Mouse (Mus musculus): Measurements from ENCODE around the gene Paox. TPM values are rescaled to one million over a fixed set of nuclear protein-coding genes. Genes with fewer than 3 reads are reported as not detected.

The Paox gene
- polyA plus RNA-seq, 1 experiment from 2014 or later, result 21.7 TPM

GRCm38 (mm10) chr7:140082242-140082678 lies 33.3 kb upstream of the Paox start, which contains the start of gene Caly:
Gene Caly (minus strand): TSS chr7:140082548.
- 0 out of 2 replicates have a peak within 1 kb of the TSS, but pooled peaks have one; percentile 15 for H3K4me3 ChIP-seq (ENCODE audit: low read depth, low read length)
- H3K27me3 ChIP-seq (ENCODE audit: control insufficient read depth, insufficient read depth, low read length), result peaks cover 24% of the 10 kb centered on the region
- no peak within 1 kb of the TSS; the same call in 1 of the 2 replicates for H3K4me2 ChIP-seq (ENCODE audit: low read depth, low read length)
- no peak within 1 kb of the TSS; the same call in 1 of the 2 replicates for H3K9ac ChIP-seq (replicated peaks; ENCODE audit: low read length)
- no peak within 1 kb of the TSS for H3K27ac ChIP-seq (replicated peaks; ENCODE audit: low read depth, low read length)
- peak; percentile 81 for DNase-seq (ENCODE audit: low spot score)
- H3K36me3 ChIP-seq (replicated peaks; ENCODE audit: control insufficient read depth, insufficient read depth, low read depth, low read length), result no peaks in the 10 kb centered on the region
- no peaks in the 10 kb centered on the region for H3K9me3 ChIP-seq (replicated peaks; ENCODE audit: control insufficient read depth, low read length)
- 0 out of 2 replicates have a peak, but pooled peaks cover 3% of the 10 kb centered on the region for H3K4me1 ChIP-seq (ENCODE audit: control insufficient read depth, insufficient read depth, low read length)
- peak; percentile 53 for ATAC-seq (replicated peaks; ENCODE audit: insufficient number of reproducible peaks, low FRiP score, low TSS enrichment, low read depth)
- 9% methylated on average over 18 of the region's 18 CpGs for WGBS

- DNase-seq (ENCODE audit: low spot score) (no peak), ATAC-seq (replicated peaks; ENCODE audit: insufficient number of reproducible peaks, low FRiP score, low TSS enrichment, low read depth) (no peak)
- Histone ChIP-seq H3K9me3 (replicated peaks; ENCODE audit: control insufficient read depth, low read length) (no peaks in the 10 kb centered on the region), H3K27ac (replicated peaks; ENCODE audit: low read depth, low read length) (no peak overlapping the region), H3K4me2 (ENCODE audit: low read depth, low read length) (no peak overlapping the region), H3K36me3 (replicated peaks; ENCODE audit: control insufficient read depth, insufficient read depth, low read depth, low read length) (no peaks in the 10 kb centered on the region), H3K4me1 (ENCODE audit: control insufficient read depth, insufficient read depth, low read length) (no peaks in the 10 kb centered on the region), H3K4me3 (ENCODE audit: low read depth, low read length) (no peak overlapping the region), H3K9ac (replicated peaks; ENCODE audit: low read length) (no peak overlapping the region), H3K27me3 (ENCODE audit: control insufficient read depth, insufficient read depth, low read length) (no peaks in the 10 kb centered on the region)
- 78% methylated on average over 10 of the region's 10 CpGs for WGBS
Measured at GRCm38 (mm10) chr7:140090601-140091000, 25.0 kb upstream of the Paox start.

DNA sequence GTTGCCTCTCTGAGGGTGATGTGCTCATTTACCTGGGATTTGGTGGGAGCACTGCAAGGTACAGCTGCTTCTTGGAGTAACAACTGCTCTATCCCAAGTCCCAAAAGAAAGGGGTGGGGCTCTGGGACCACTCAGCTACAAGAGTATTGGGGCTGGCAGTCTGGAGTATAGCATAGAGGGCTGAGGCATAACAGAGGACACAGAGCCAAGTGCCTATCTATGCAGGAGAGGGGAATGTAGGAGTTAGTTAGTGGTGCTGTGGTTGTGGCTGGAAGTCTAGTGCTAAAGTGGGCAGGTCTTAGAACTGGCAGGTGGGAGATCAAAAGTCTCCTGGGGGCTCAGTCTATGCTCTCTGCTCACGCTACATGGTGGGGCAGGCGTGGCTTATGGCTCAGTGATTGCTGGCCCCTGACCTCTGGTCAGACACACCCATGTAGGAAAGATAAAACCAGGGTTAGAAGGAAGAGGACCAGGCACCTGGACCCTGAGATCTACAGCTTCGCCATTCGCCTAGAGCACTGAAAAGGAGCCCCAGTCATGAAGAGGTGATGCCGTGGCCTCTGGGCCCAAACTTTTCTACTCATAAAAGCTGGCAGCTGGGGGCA lies 22.6 kb upstream of the Paox start, which contains the start of gene Prap1:
Gene Prap1, plus strand, starts transcription at position 472 of the 605 bp plus-strand sequence.
- DNase-seq (ENCODE audit: low spot score) (no peak), ATAC-seq (replicated peaks; ENCODE audit: insufficient number of reproducible peaks, low FRiP score, low TSS enrichment, low read depth) (no peak)
- Histone ChIP-seq H3K36me3 (replicated peaks; ENCODE audit: control insufficient read depth, insufficient read depth, low read depth, low read length) (no peaks in the 10 kb centered on the region), H3K9me3 (replicated peaks; ENCODE audit: control insufficient read depth, low read length) (no peaks in the 10 kb centered on the region), H3K4me2 (ENCODE audit: low read depth, low read length) (no peak within 1 kb of the TSS), H3K4me3 (ENCODE audit: low read depth, low read length) (no peak within 1 kb of the TSS), H3K27ac (replicated peaks; ENCODE audit: low read depth, low read length) (no peak within 1 kb of the TSS), H3K9ac (replicated peaks; ENCODE audit: low read length) (no peak within 1 kb of the TSS), H3K4me1 (ENCODE audit: control insufficient read depth, insufficient read depth, low read length) (no peaks in the 10 kb centered on the region), H3K27me3 (ENCODE audit: control insufficient read depth, insufficient read depth, low read length) (no peaks in the 10 kb centered on the region)
- 72% methylated on average over 5 of the region's 5 CpGs for WGBS

- DNase-seq (ENCODE audit: low spot score) (no peak), ATAC-seq (replicated peaks; ENCODE audit: insufficient number of reproducible peaks, low FRiP score, low TSS enrichment, low read depth) (no peak)
- Histone ChIP-seq H3K9me3 (replicated peaks; ENCODE audit: control insufficient read depth, low read length) (no peaks in the 10 kb centered on the region), H3K36me3 (replicated peaks; ENCODE audit: control insufficient read depth, insufficient read depth, low read depth, low read length) (no peaks in the 10 kb centered on the region), H3K4me1 (ENCODE audit: control insufficient read depth, insufficient read depth, low read length) (no peaks in the 10 kb centered on the region), H3K27me3 (ENCODE audit: control insufficient read depth, insufficient read depth, low read length) (no peaks in the 10 kb centered on the region), H3K27ac (replicated peaks; ENCODE audit: low read depth, low read length) (no peak overlapping the region), H3K9ac (replicated peaks; ENCODE audit: low read length) (no peak overlapping the region), H3K4me2 (ENCODE audit: low read depth, low read length) (no peak overlapping the region), H3K4me3 (ENCODE audit: low read depth, low read length) (no peak overlapping the region)
- 59% methylated on average over 5 of the region's 5 CpGs for WGBS
Measured at GRCm38 (mm10) chr7:140094954-140095353, 20.6 kb upstream of the Paox start.

DNA sequence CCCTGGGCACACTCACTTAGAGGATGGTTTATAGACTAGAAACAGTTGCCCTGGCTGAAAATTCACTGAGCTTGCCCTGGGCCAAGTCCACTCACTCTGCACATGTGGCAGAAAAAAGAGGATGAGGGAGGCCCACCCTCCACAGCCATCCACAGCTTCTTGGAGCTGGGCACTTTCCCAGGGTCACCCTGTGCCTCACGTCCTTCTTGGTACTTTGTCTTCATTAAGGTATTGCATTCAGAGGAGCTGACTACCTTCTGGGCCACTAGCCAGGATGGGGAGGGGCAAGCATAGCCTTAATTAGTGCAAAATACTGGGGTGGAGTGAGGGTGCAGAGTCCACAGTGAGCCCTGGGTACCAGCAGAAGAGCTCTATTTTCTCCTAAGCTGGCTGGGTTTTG lies 20.0 kb upstream of the Paox start:
- no peaks in the 10 kb centered on the region for H3K4me1 ChIP-seq (ENCODE audit: control insufficient read depth, insufficient read depth, low read length)
- no peak overlapping the region for H3K27ac ChIP-seq (replicated peaks; ENCODE audit: low read depth, low read length)
- H3K27me3 ChIP-seq (ENCODE audit: control insufficient read depth, insufficient read depth, low read length), result no peaks in the 10 kb centered on the region
- H3K4me2 ChIP-seq (ENCODE audit: low read depth, low read length), result no peak overlapping the region
- 61% methylated on average over 1 of the region's 1 CpGs for whole genome bisulfite sequencing
- no peak for ATAC-seq (replicated peaks; ENCODE audit: insufficient number of reproducible peaks, low FRiP score, low TSS enrichment, low read depth)
- H3K9ac ChIP-seq (replicated peaks; ENCODE audit: low read length), result no peak overlapping the region
- no peaks in the 10 kb centered on the region for H3K36me3 ChIP-seq (replicated peaks; ENCODE audit: control insufficient read depth, insufficient read depth, low read depth, low read length)
- no peak for DNase-seq (ENCODE audit: low spot score)
- H3K9me3 ChIP-seq (replicated peaks; ENCODE audit: control insufficient read depth, low read length), result no peaks in the 10 kb centered on the region
- H3K4me3 ChIP-seq (ENCODE audit: low read depth, low read length), result no peak overlapping the region

GRCm38 (mm10) chr7:140096055-140096454 lies 19.5 kb upstream of the Paox start:
- ATAC-seq (replicated peaks; ENCODE audit: insufficient number of reproducible peaks, low FRiP score, low TSS enrichment, low read depth), result no peak
- no peak overlapping the region for H3K4me2 ChIP-seq (ENCODE audit: low read depth, low read length)
- H3K4me3 ChIP-seq (ENCODE audit: low read depth, low read length), result no peak overlapping the region
- no peak for DNase-seq (ENCODE audit: low spot score)
- H3K4me1 ChIP-seq (ENCODE audit: control insufficient read depth, insufficient read depth, low read length), result no peaks in the 10 kb centered on the region
- no peaks in the 10 kb centered on the region for H3K36me3 ChIP-seq (replicated peaks; ENCODE audit: control insufficient read depth, insufficient read depth, low read depth, low read length)
- H3K9me3 ChIP-seq (replicated peaks; ENCODE audit: control insufficient read depth, low read length), result no peaks in the 10 kb centered on the region
- no peak overlapping the region for H3K27ac ChIP-seq (replicated peaks; ENCODE audit: low read depth, low read length)
- no peak overlapping the region for H3K9ac ChIP-seq (replicated peaks; ENCODE audit: low read length)
- no peaks in the 10 kb centered on the region for H3K27me3 ChIP-seq (ENCODE audit: control insufficient read depth, insufficient read depth, low read length)

- Histone ChIP-seq H3K4me1 (ENCODE audit: control insufficient read depth, insufficient read depth, low read length) (no peaks in the 10 kb centered on the region), H3K4me3 (ENCODE audit: low read depth, low read length) (no peak overlapping the region), H3K27me3 (ENCODE audit: control insufficient read depth, insufficient read depth, low read length) (no peaks in the 10 kb centered on the region), H3K9me3 (replicated peaks; ENCODE audit: control insufficient read depth, low read length) (no peaks in the 10 kb centered on the region), H3K9ac (replicated peaks; ENCODE audit: low read length) (no peak overlapping the region), H3K36me3 (replicated peaks; ENCODE audit: control insufficient read depth, insufficient read depth, low read depth, low read length) (no peaks in the 10 kb centered on the region), H3K27ac (replicated peaks; ENCODE audit: low read depth, low read length) (no peak overlapping the region), H3K4me2 (ENCODE audit: low read depth, low read length) (no peak overlapping the region)
- DNase-seq (ENCODE audit: low spot score) (no peak), ATAC-seq (replicated peaks; ENCODE audit: insufficient number of reproducible peaks, low FRiP score, low TSS enrichment, low read depth) (no peak)
- 74% methylated on average over 1 of the region's 1 CpGs for WGBS
Measured at GRCm38 (mm10) chr7:140098466-140098865, 17.1 kb upstream of the Paox start.

- Histone ChIP-seq H3K4me2 (ENCODE audit: low read depth, low read length) (peak overlapping the region; percentile 78), H3K4me3 (ENCODE audit: low read depth, low read length) (peak overlapping the region; percentile 36; the same call in 1 of the 2 replicates), H3K27ac (replicated peaks; ENCODE audit: low read depth, low read length) (no peak overlapping the region), H3K4me1 (ENCODE audit: control insufficient read depth, insufficient read depth, low read length) (no peaks in the 10 kb centered on the region), H3K27me3 (ENCODE audit: control insufficient read depth, insufficient read depth, low read length) (no peaks in the 10 kb centered on the region), H3K9me3 (replicated peaks; ENCODE audit: control insufficient read depth, low read length) (no peaks in the 10 kb centered on the region), H3K9ac (replicated peaks; ENCODE audit: low read length) (peak overlapping the region; percentile 64), H3K36me3 (replicated peaks; ENCODE audit: control insufficient read depth, insufficient read depth, low read depth, low read length) (no peaks in the 10 kb centered on the region)
- no peak for DNase-seq (ENCODE audit: low spot score)
- ATAC-seq (replicated peaks; ENCODE audit: insufficient number of reproducible peaks, low FRiP score, low TSS enrichment, low read depth), result no peak
- 75% methylated on average over 10 of the region's 10 CpGs for WGBS
Measured at GRCm38 (mm10) chr7:140101498-140101897, 14.1 kb upstream of the Paox start.

All from embryonic facial prominence, embryonic 11.5 days (tissue).